Mouse (Mus musculus) midbrain, embryonic 10.5 days (tissue): Measurements from ENCODE around the gene Serpina11. TPM values are rescaled to one million over a fixed set of nuclear protein-coding genes. Genes with fewer than 3 reads are reported as not detected.

Source experiments
- DNase-seq: peaks from one replicate; pipeline ENCODE4 v3.0.0-alpha.2; 2017; ENCODE audit warnings: low spot score
- H3K27ac ChIP-seq: fragments of 300-500 bp; sonication (generic); replicated peaks from 2 replicates; pipeline ENCODE4 v1.5.1; 2016; ENCODE audit warnings: mild to moderate bottlenecking
- H3K27me3 ChIP-seq: fragments of 300-500 bp; sonication (generic); 2 replicates; pipeline ENCODE4 v1.6.1; 2016; ENCODE audit warnings: low read depth, mild to moderate bottlenecking; ENCODE audit not compliant: poor library complexity, severe bottlenecking
- H3K36me3 ChIP-seq: fragments of 300-500 bp; sonication (generic); 2 replicates; pipeline ENCODE4 v1.6.1; 2016; ENCODE audit warnings: mild to moderate bottlenecking, moderate library complexity
- H3K4me1 ChIP-seq: fragments of 300-500 bp; sonication (generic); 2 replicates; pipeline ENCODE4 v1.6.1; 2016
- H3K4me3 ChIP-seq: fragments of 300-500 bp; sonication (generic); 2 replicates; pipeline ENCODE4 v1.5.1; 2016; ENCODE audit warnings: mild to moderate bottlenecking, moderate library complexity
- H3K9me3 ChIP-seq: fragments of 300-500 bp; sonication (generic); replicated peaks from 2 replicates; pipeline ENCODE4 v1.6.1; 2016; ENCODE audit warnings: mild to moderate bottlenecking
- WGBS: fragments of 180-500 bp; shearing (Covaris S2); methylation state at CpG from one replicate; pipeline ENCODE4 v1.1.7; 2016; 5-methylcytosine and 5-hydroxymethylcytosine counted together
- polyA plus RNA-seq: library from polyadenylated mRNA; unstranded; fragments of >200 nt; fragmentation: Nextera tagmentation; extraction: Ambion mirVana; gene quantifications from 2 replicates; pipeline ENCODE4 v1.2.1, GENCODE M21; 2016

Serpina11 gene
- polyA plus RNA-seq, 1 experiment from 2014 or later = not detected

- Histone ChIP-seq H3K4me3 (no peak overlapping the region), H3K27ac (no peak overlapping the region), H3K4me1 (0 out of 2 replicates have a peak, but pooled peaks cover 4% of the 10 kb centered on the region), H3K9me3 (no peaks in the 10 kb centered on the region), H3K27me3 (no peaks in the 10 kb centered on the region), H3K36me3 (no peaks in the 10 kb centered on the region)
- 83% methylated on average over 7 of the region's 7 CpGs for WGBS
- no peak for DNase-seq
Observed at GRCm38 (mm10) chr12:103992945-103993344, 3.2 kb upstream of the Serpina11 start.

GRCm38 (mm10) chr12:103989514-103989767, 316 bp downstream of the Serpina11 start:
- Histone ChIP-seq H3K36me3 (no peaks in the 10 kb centered on the region), H3K4me3 (no peak overlapping the region), H3K9me3 (no peaks in the 10 kb centered on the region), H3K27me3 (no peaks in the 10 kb centered on the region), H3K27ac (no peak overlapping the region), H3K4me1 (no peaks in the 10 kb centered on the region)
- WGBS = 72% methylated on average over 2 of the region's 2 CpGs
- no peak for DNase-seq

GRCm38 (mm10) chr12:103988754-103989513, 823 bp downstream of the Serpina11 start:
- WGBS = 65% methylated on average over 14 of the region's 14 CpGs

GRCm38 (mm10) chr12:103985868-103986267, 3.9 kb downstream of the Serpina11 start:
- H3K4me1 ChIP-seq = no peaks in the 10 kb centered on the region
- no peak for DNase-seq
- H3K9me3 ChIP-seq = no peaks in the 10 kb centered on the region
- H3K27ac ChIP-seq = no peak overlapping the region
- no peaks in the 10 kb centered on the region for H3K36me3 ChIP-seq
- H3K4me3 ChIP-seq = no peak overlapping the region
- no peaks in the 10 kb centered on the region for H3K27me3 ChIP-seq
- 69% methylated on average over 5 of the region's 5 CpGs for WGBS

More at GRCm38 (mm10) chr12:103988754-103989513, 823 bp downstream of the Serpina11 start:
- Histone ChIP-seq H3K4me3 (no peak overlapping the region), H3K27me3 (no peaks in the 10 kb centered on the region), H3K9me3 (no peaks in the 10 kb centered on the region), H3K4me1 (no peaks in the 10 kb centered on the region), H3K36me3 (no peaks in the 10 kb centered on the region), H3K27ac (no peak overlapping the region)
- no peak for DNase-seq

- no peaks in the 10 kb centered on the region for H3K4me1 ChIP-seq
- H3K27me3 ChIP-seq = no peaks in the 10 kb centered on the region
- no peaks in the 10 kb centered on the region for H3K9me3 ChIP-seq
- H3K27ac ChIP-seq = no peak overlapping the region
- 70% methylated on average over 4 of the region's 4 CpGs for WGBS
- peak; percentile 29 for DNase-seq
- no peaks in the 10 kb centered on the region for H3K36me3 ChIP-seq
- H3K4me3 ChIP-seq = no peak overlapping the region
Observed at GRCm38 (mm10) chr12:103984935-103985334, 4.8 kb downstream of the Serpina11 start.

- Histone ChIP-seq H3K27ac (no peak overlapping the region), H3K4me3 (no peak overlapping the region), H3K9me3 (no peaks in the 10 kb centered on the region), H3K27me3 (no peaks in the 10 kb centered on the region), H3K4me1 (no peaks in the 10 kb centered on the region), H3K36me3 (no peaks in the 10 kb centered on the region)
- 83% methylated on average over 7 of the region's 7 CpGs for WGBS
- DNase-seq = no peak
Observed at GRCm38 (mm10) chr12:103981646-103982360, 8.0 kb downstream of the Serpina11 start.

GRCm38 (mm10) chr12:103978294-103978693, 11.5 kb downstream of the Serpina11 start:
- DNase-seq = no peak
- Histone ChIP-seq H3K4me3 (no peak overlapping the region), H3K4me1 (no peaks in the 10 kb centered on the region), H3K27me3 (no peaks in the 10 kb centered on the region), H3K9me3 (no peaks in the 10 kb centered on the region), H3K27ac (no peak overlapping the region), H3K36me3 (no peaks in the 10 kb centered on the region)
- WGBS = 91% methylated on average over 10 of the region's 10 CpGs

GRCm38 (mm10) chr12:103977846-103978245, 11.9 kb downstream of the Serpina11 start:
- Histone ChIP-seq H3K9me3 (no peaks in the 10 kb centered on the region), H3K4me3 (no peak overlapping the region), H3K36me3 (no peaks in the 10 kb centered on the region), H3K27me3 (no peaks in the 10 kb centered on the region), H3K27ac (no peak overlapping the region), H3K4me1 (no peaks in the 10 kb centered on the region)
- 33% methylated on average over 5 of the region's 5 CpGs for WGBS
- peak; percentile 36 for DNase-seq

- 68% methylated on average over 3 of the region's 3 CpGs for WGBS
- Histone ChIP-seq H3K27me3 (no peaks in the 10 kb centered on the region), H3K9me3 (no peaks in the 10 kb centered on the region), H3K27ac (no peak overlapping the region), H3K4me3 (no peak overlapping the region), H3K36me3 (no peaks in the 10 kb centered on the region), H3K4me1 (no peaks in the 10 kb centered on the region)
- no peak for DNase-seq
Observed at GRCm38 (mm10) chr12:103977060-103977459, 12.7 kb downstream of the Serpina11 start.

GRCm38 (mm10) chr12:103971080-103971479, 18.7 kb downstream of the Serpina11 start:
- H3K27ac ChIP-seq = no peak overlapping the region
- WGBS = 94% methylated on average over 4 of the region's 4 CpGs
- H3K27me3 ChIP-seq = no peaks in the 10 kb centered on the region

GRCm38 (mm10) chr12:103969577-103970116, 20.1 kb downstream of the Serpina11 start:
- Histone ChIP-seq H3K27ac (no peak overlapping the region), H3K9me3 (peaks cover 35% of the 10 kb centered on the region; the same call in 1 of the 2 replicates), H3K27me3 (no peaks in the 10 kb centered on the region), H3K4me3 (no peak overlapping the region), H3K36me3 (no peaks in the 10 kb centered on the region), H3K4me1 (no peaks in the 10 kb centered on the region)
- 90% methylated on average over 9 of the region's 9 CpGs for WGBS
- no peak for DNase-seq

More at GRCm38 (mm10) chr12:103971080-103971479, 18.7 kb downstream of the Serpina11 start:
- H3K9me3 ChIP-seq = peaks cover 21% of the 10 kb centered on the region; the same call in 1 of the 2 replicates
- H3K4me3 ChIP-seq = no peak overlapping the region
- no peak for DNase-seq
- H3K36me3 ChIP-seq = no peaks in the 10 kb centered on the region
- H3K4me1 ChIP-seq = no peaks in the 10 kb centered on the region

GRCm38 (mm10) chr12:103966761-103967160, 23.0 kb downstream of the Serpina11 start:
- Histone ChIP-seq H3K27me3 (no peaks in the 10 kb centered on the region), H3K36me3 (no peaks in the 10 kb centered on the region), H3K27ac (no peak overlapping the region), H3K4me3 (no peak overlapping the region), H3K9me3 (peaks cover 50% of the 10 kb centered on the region; the same call in 1 of the 2 replicates), H3K4me1 (no peaks in the 10 kb centered on the region)
- no peak for DNase-seq
- WGBS = 80% methylated on average over 3 of the region's 3 CpGs

- WGBS = 88% methylated on average over 4 of the region's 4 CpGs
Observed at GRCm38 (mm10) chr12:103963288-103963687, 26.5 kb downstream of the Serpina11 start.

More at GRCm38 (mm10) chr12:103963288-103963687, 26.5 kb downstream of the Serpina11 start:
- peaks cover 43% of the 10 kb centered on the region for H3K9me3 ChIP-seq
- DNase-seq = no peak
- H3K4me1 ChIP-seq = no peaks in the 10 kb centered on the region
- no peaks in the 10 kb centered on the region for H3K27me3 ChIP-seq
- no peak overlapping the region for H3K27ac ChIP-seq
- no peak overlapping the region for H3K4me3 ChIP-seq
- no peaks in the 10 kb centered on the region for H3K36me3 ChIP-seq
